Mouse (Mus musculus) subcutaneous adipose tissue, adult 2 months (tissue): ENCODE data around the gene Fbxo6. TPM values are rescaled to one million over a fixed set of nuclear protein-coding genes. Genes with fewer than 3 reads are reported as not detected.

Experiments used
- polyA plus RNA-seq: library from polyadenylated mRNA; depleted of rRNA; stranded (reverse); fragments of >200 nt; gene quantifications from 2 replicates; pipeline ENCODE4 v1.2.3, GENCODE M21; 2012; ENCODE audit warnings: low replicate concordance; rRNA removed

The Fbxo6 gene
- polyA plus RNA-seq = 67.6 and 79.2 TPM in 2 replicates

GRCm38 (mm10) chr4:148151267-148152168 is at the start of gene Fbxo6:
Fbxo6 (minus strand) TSS chr4:148152140.

GRCm38 (mm10) chr4:148160436-148161390 is 8.8 kb upstream of the Fbxo6 start, which contains the start of the genes Fbxo44 and Fbxo2:
Fbxo44 (minus strand) TSS chr4:148160482.
Fbxo2 (plus strand) TSS chr4:148160621.

GRCm38 (mm10) chr4:148130561-148131413 is 21.2 kb downstream of the Fbxo6 start, which contains the start of gene Draxin:
Draxin (minus strand) TSS chr4:148130698.

GRCm38 (mm10) chr4:148130133-148130532 is 21.8 kb downstream of the Fbxo6 start, which contains the start of gene Mad2l2:
Mad2l2 (plus strand) TSS chr4:148130384.

Other genes with a start within 250 kb of the Fbxo6 start
- 92.0 and 144 TPM in 2 replicates for gene Mfn2, start 247.4 kb downstream of the Fbxo6 start, polyA plus RNA-seq
- 108 and 128 TPM in 2 replicates for gene Plod1, start 215.4 kb downstream of the Fbxo6 start, polyA plus RNA-seq
- gene 2510039O18Rik, start 211.2 kb downstream of the Fbxo6 start, polyA plus RNA-seq = 57.6 and 73.2 TPM in 2 replicates
- gene Nppb, start 166.4 kb downstream of the Fbxo6 start, polyA plus RNA-seq = not detected in 2 replicates
- gene Nppa, start 151.4 kb downstream of the Fbxo6 start, polyA plus RNA-seq = 0.40 TPM in 1 of 2 replicates, not detected in the other
- 11.7 and 20.6 TPM in 2 replicates for gene Clcn6, start 113.3 kb downstream of the Fbxo6 start, polyA plus RNA-seq
- gene Mthfr, start 113.1 kb downstream of the Fbxo6 start, polyA plus RNA-seq = 38.3 and 42.9 TPM in 2 replicates
- 20.5 and 25.4 TPM in 2 replicates for gene Agtrap, start 64.1 kb downstream of the Fbxo6 start, polyA plus RNA-seq
- gene Mad2l2, start 21.8 kb downstream of the Fbxo6 start, polyA plus RNA-seq = 32.7 and 45.5 TPM in 2 replicates
- gene Draxin, start 21.4 kb downstream of the Fbxo6 start, polyA plus RNA-seq = 0.03 and 0.58 TPM in 2 replicates
- gene Fbxo44, start 8.3 kb upstream of the Fbxo6 start, polyA plus RNA-seq = 9.4 and 14.0 TPM in 2 replicates
- 0.49 TPM in 1 of 2 replicates, not detected in the other for gene Fbxo2, start 8.5 kb upstream of the Fbxo6 start, polyA plus RNA-seq
- gene Disp3, start 135.8 kb upstream of the Fbxo6 start, polyA plus RNA-seq = 0.05 TPM in 1 of 2 replicates, not detected in the other